Mouse (Mus musculus): ENCODE measurements around the gene Dock9. TPM values are rescaled to one million over a fixed set of nuclear protein-coding genes. Genes with fewer than 3 reads are reported as not detected.

Gene Dock9
- polyA plus RNA-seq, 1 experiment, result 5.2 TPM

GRCm38 (mm10) chr14:121788451-121788850 is 9.2 kb downstream of the Dock9 start:
- 78% methylated on average over 6 of the region's 6 CpGs for WGBS
- H3K27ac ChIP-seq (ENCODE audit: control insufficient read depth, insufficient read depth, low read depth, low read length, poor library complexity), result no peak overlapping the region
- no peak overlapping the region for H3K4me3 ChIP-seq (replicated peaks; ENCODE audit: control insufficient read depth, low read depth, low read length)
- TF ChIP-seq CTCF (IDR thresholded peaks at IDR 0.05; ENCODE audit: control insufficient read depth, insufficient read depth, low read length) (no peak), POLR2A (IDR thresholded peaks at IDR 0.05; ENCODE audit: borderline replicate concordance, control insufficient read depth, low read depth, low read length) (no peak)
- no peaks in the 10 kb centered on the region for H3K4me1 ChIP-seq (ENCODE audit: control insufficient read depth, insufficient read depth, low read length)

- H3K4me3 ChIP-seq (replicated peaks; ENCODE audit: control insufficient read depth, low read depth, low read length), result no peak overlapping the region
- no peaks in the 10 kb centered on the region for H3K4me1 ChIP-seq (ENCODE audit: control insufficient read depth, insufficient read depth, low read length)
- 89% methylated on average over 12 of the region's 12 CpGs for WGBS
- TF ChIP-seq CTCF (IDR thresholded peaks at IDR 0.05; ENCODE audit: control insufficient read depth, insufficient read depth, low read length), result no peak
- TF ChIP-seq POLR2A (IDR thresholded peaks at IDR 0.05; ENCODE audit: borderline replicate concordance, control insufficient read depth, low read depth, low read length), result no peak
- no peak overlapping the region for H3K27ac ChIP-seq (ENCODE audit: control insufficient read depth, insufficient read depth, low read depth, low read length, poor library complexity)
These were observed 10.2 kb downstream of the Dock9 start for GRCm38 (mm10) chr14:121787430-121787829.

- Histone ChIP-seq H3K4me1 (ENCODE audit: control insufficient read depth, insufficient read depth, low read length) (no peaks in the 10 kb centered on the region), H3K4me3 (replicated peaks; ENCODE audit: control insufficient read depth, low read depth, low read length) (no peak overlapping the region), H3K27ac (ENCODE audit: control insufficient read depth, insufficient read depth, low read depth, low read length, poor library complexity) (no peak overlapping the region)
- TF ChIP-seq POLR2A (IDR thresholded peaks at IDR 0.05; ENCODE audit: borderline replicate concordance, control insufficient read depth, low read depth, low read length), result no peak
- no peak for TF ChIP-seq CTCF (IDR thresholded peaks at IDR 0.05; ENCODE audit: control insufficient read depth, insufficient read depth, low read length)
- WGBS, result 88% methylated on average over 12 of the region's 12 CpGs
These were observed 10.7 kb downstream of the Dock9 start for GRCm38 (mm10) chr14:121786900-121787299.

GRCm38 (mm10) chr14:121785394-121785793 is 12.2 kb downstream of the Dock9 start:
- Histone ChIP-seq H3K4me1 (ENCODE audit: control insufficient read depth, insufficient read depth, low read length) (no peaks in the 10 kb centered on the region), H3K27ac (ENCODE audit: control insufficient read depth, insufficient read depth, low read depth, low read length, poor library complexity) (no peak overlapping the region), H3K4me3 (replicated peaks; ENCODE audit: control insufficient read depth, low read depth, low read length) (no peak overlapping the region)
- TF ChIP-seq POLR2A (IDR thresholded peaks at IDR 0.05; ENCODE audit: borderline replicate concordance, control insufficient read depth, low read depth, low read length) (no peak), CTCF (IDR thresholded peaks at IDR 0.05; ENCODE audit: control insufficient read depth, insufficient read depth, low read length) (no peak)
- WGBS, result 20% methylated on average over 1 of the region's 1 CpGs

GRCm38 (mm10) chr14:121780942-121781531 is 16.6 kb downstream of the Dock9 start:
- WGBS, result 65% methylated on average over 12 of the region's 12 CpGs
- TF ChIP-seq CTCF (IDR thresholded peaks at IDR 0.05; ENCODE audit: control insufficient read depth, insufficient read depth, low read length) (no peak), POLR2A (IDR thresholded peaks at IDR 0.05; ENCODE audit: borderline replicate concordance, control insufficient read depth, low read depth, low read length) (no peak)
- no peaks in the 10 kb centered on the region for H3K4me1 ChIP-seq (ENCODE audit: control insufficient read depth, insufficient read depth, low read length)
- H3K4me3 ChIP-seq (replicated peaks; ENCODE audit: control insufficient read depth, low read depth, low read length), result no peak overlapping the region
- H3K27ac ChIP-seq (ENCODE audit: control insufficient read depth, insufficient read depth, low read depth, low read length, poor library complexity), result no peak overlapping the region; the same call in 1 of the 2 replicates

- no peak for TF ChIP-seq CTCF (IDR thresholded peaks at IDR 0.05; ENCODE audit: control insufficient read depth, insufficient read depth, low read length)
- no peak for TF ChIP-seq POLR2A (IDR thresholded peaks at IDR 0.05; ENCODE audit: borderline replicate concordance, control insufficient read depth, low read depth, low read length)
- Histone ChIP-seq H3K27ac (ENCODE audit: control insufficient read depth, insufficient read depth, low read depth, low read length, poor library complexity) (no peak overlapping the region), H3K4me1 (ENCODE audit: control insufficient read depth, insufficient read depth, low read length) (no peaks in the 10 kb centered on the region), H3K4me3 (replicated peaks; ENCODE audit: control insufficient read depth, low read depth, low read length) (no peak overlapping the region)
- 65% methylated on average over 11 of the region's 11 CpGs for WGBS
These were observed 17.3 kb downstream of the Dock9 start for GRCm38 (mm10) chr14:121780144-121780913.

- Histone ChIP-seq H3K4me1 (ENCODE audit: control insufficient read depth, insufficient read depth, low read length) (no peaks in the 10 kb centered on the region), H3K27ac (ENCODE audit: control insufficient read depth, insufficient read depth, low read depth, low read length, poor library complexity) (no peak overlapping the region), H3K4me3 (replicated peaks; ENCODE audit: control insufficient read depth, low read depth, low read length) (no peak overlapping the region)
- WGBS, result 83% methylated on average over 3 of the region's 3 CpGs
- TF ChIP-seq POLR2A (IDR thresholded peaks at IDR 0.05; ENCODE audit: borderline replicate concordance, control insufficient read depth, low read depth, low read length), result no peak
- TF ChIP-seq CTCF (IDR thresholded peaks at IDR 0.05; ENCODE audit: control insufficient read depth, insufficient read depth, low read length), result no peak
These were observed 18.0 kb downstream of the Dock9 start for GRCm38 (mm10) chr14:121779620-121780019.

- WGBS, result 56% methylated on average over 4 of the region's 4 CpGs
- H3K27ac ChIP-seq (ENCODE audit: control insufficient read depth, insufficient read depth, low read depth, low read length, poor library complexity), result no peak overlapping the region
- no peaks in the 10 kb centered on the region for H3K4me1 ChIP-seq (ENCODE audit: control insufficient read depth, insufficient read depth, low read length)
- H3K4me3 ChIP-seq (replicated peaks; ENCODE audit: control insufficient read depth, low read depth, low read length), result no peak overlapping the region
- TF ChIP-seq POLR2A (IDR thresholded peaks at IDR 0.05; ENCODE audit: borderline replicate concordance, control insufficient read depth, low read depth, low read length), result no peak
- no peak for TF ChIP-seq CTCF (IDR thresholded peaks at IDR 0.05; ENCODE audit: control insufficient read depth, insufficient read depth, low read length)
These were observed 20.3 kb downstream of the Dock9 start for GRCm38 (mm10) chr14:121777279-121777831.
